Mouse (Mus musculus) kidney, adult 2 months (tissue): ENCODE data around the gene Abcc12. TPM values are rescaled to one million over a fixed set of nuclear protein-coding genes. Genes with fewer than 3 reads are reported as not detected.

Experiments used
- DNase-seq: peaks from one replicate; pipeline ENCODE4 v3.0.0; 2021
- H3K27ac ChIP-seq: fragments of 200-500 bp; 2 replicates; pipeline ENCODE4 v1.5.1; 2012; ENCODE audit warnings: low read depth, low read length, control low read depth, inconsistent platforms; ENCODE audit not compliant: insufficient read depth
- H3K27me3 ChIP-seq: fragments of 200-500 bp; replicated peaks from 2 replicates; pipeline ENCODE4 v1.6.1; 2012; ENCODE audit warnings: mild to moderate bottlenecking, moderate library complexity, low read length, inconsistent platforms; ENCODE audit not compliant: control insufficient read depth, insufficient read depth
- H3K36me3 ChIP-seq: fragments of 200-500 bp; 2 replicates; pipeline ENCODE4 v1.6.1; 2012; ENCODE audit warnings: mild to moderate bottlenecking, moderate library complexity, low read length, inconsistent platforms; ENCODE audit not compliant: control insufficient read depth, insufficient read depth
- H3K4me1 ChIP-seq: fragments of 200-500 bp; 2 replicates; pipeline ENCODE4 v1.6.1; 2011; ENCODE audit warnings: low read length; ENCODE audit not compliant: control insufficient read depth, insufficient read depth
- H3K4me3 ChIP-seq: fragments of 200-500 bp; 2 replicates; pipeline ENCODE4 v1.5.1; 2011; ENCODE audit warnings: mild to moderate bottlenecking, low read depth, low read length, control low read depth; ENCODE audit not compliant: insufficient read depth
- CTCF ChIP-seq: fragments of 200-500 bp; conservative IDR thresholded peaks from 2 replicates; pipeline ENCODE4 v1.5.1; 2011; ENCODE audit warnings: low read depth, mild to moderate bottlenecking, control low read depth, low read length, moderate library complexity, mixed read lengths; ENCODE audit not compliant: insufficient read depth, insufficient read length
- POLR2A ChIP-seq: fragments of 200-500 bp; IDR thresholded peaks from one replicate; pipeline ENCODE4 v1.6.1; 2011; ENCODE audit warnings: low read depth, low read length, control low read depth
- WGBS: fragments of 180-500 bp; shearing (Covaris S2); methylation state at CpG from one replicate; pipeline ENCODE4 v1.1.7; 2018; 5-methylcytosine and 5-hydroxymethylcytosine counted together
- polyA plus RNA-seq: library from polyadenylated mRNA; depleted of rRNA; stranded (reverse); fragments of >200 nt; gene quantifications from 2 replicates; pipeline ENCODE4 v1.2.3, GENCODE M21; 2012

Gene Abcc12
- polyA plus RNA-seq, 1 experiment: 0.03 TPM

GRCm38 (mm10) chr8:86595671-86596070, 15.2 kb upstream of the Abcc12 start:
- WGBS: 84% methylated on average over 5 of the region's 5 CpGs
- no peak for TF ChIP-seq POLR2A
- TF ChIP-seq CTCF: no peak

GRCm38 (mm10) chr8:86594159-86594796, 13.8 kb upstream of the Abcc12 start:
- WGBS: 39% methylated on average over 3 of the region's 3 CpGs
- TF ChIP-seq POLR2A (no peak), CTCF (no peak)
- Histone ChIP-seq H3K36me3 (no peaks in the 10 kb centered on the region), H3K27me3 (no peaks in the 10 kb centered on the region), H3K4me3 (no peak overlapping the region), H3K4me1 (peaks cover 19% of the 10 kb centered on the region; the same call in 1 of the 2 replicates), H3K27ac (peak overlapping the region; percentile 89)
- peak; percentile 85 for DNase-seq

More at GRCm38 (mm10) chr8:86595671-86596070, 15.2 kb upstream of the Abcc12 start:
- no peaks in the 10 kb centered on the region for H3K36me3 ChIP-seq
- no peak overlapping the region for H3K27ac ChIP-seq
- no peak for DNase-seq
- H3K4me3 ChIP-seq: no peak overlapping the region
- H3K4me1 ChIP-seq: peaks cover 19% of the 10 kb centered on the region; the same call in 1 of the 2 replicates
- no peaks in the 10 kb centered on the region for H3K27me3 ChIP-seq

- WGBS: 65% methylated on average over 10 of the region's 10 CpGs
- H3K36me3 ChIP-seq: no peaks in the 10 kb centered on the region
- peaks cover 19% of the 10 kb centered on the region; the same call in 1 of the 2 replicates for H3K4me1 ChIP-seq
- DNase-seq: no peak
- no peak overlapping the region for H3K27ac ChIP-seq
- no peak for TF ChIP-seq CTCF
- TF ChIP-seq POLR2A: no peak
- H3K4me3 ChIP-seq: no peak overlapping the region
- no peaks in the 10 kb centered on the region for H3K27me3 ChIP-seq
These were observed 12.6 kb upstream of the Abcc12 start for GRCm38 (mm10) chr8:86593099-86593498.

- Histone ChIP-seq H3K36me3 (no peaks in the 10 kb centered on the region), H3K27me3 (no peaks in the 10 kb centered on the region), H3K27ac (no peak overlapping the region), H3K4me3 (no peak overlapping the region), H3K4me1 (0 out of 2 replicates have a peak, but pooled peaks cover 2% of the 10 kb centered on the region)
- DNase-seq: no peak
- 87% methylated on average over 5 of the region's 5 CpGs for WGBS
- TF ChIP-seq POLR2A (no peak), CTCF (no peak; the same call in 1 of the 2 replicates)
These were observed 7.9 kb upstream of the Abcc12 start for GRCm38 (mm10) chr8:86588338-86588737.

GRCm38 (mm10) chr8:86586642-86587041, 6.2 kb upstream of the Abcc12 start:
- H3K27me3 ChIP-seq: no peaks in the 10 kb centered on the region
- H3K36me3 ChIP-seq: no peaks in the 10 kb centered on the region
- no peak overlapping the region for H3K27ac ChIP-seq
- peak; percentile 21 for DNase-seq
- 35% methylated on average over 6 of the region's 6 CpGs for WGBS
- TF ChIP-seq CTCF: peak; percentile 43; the same call in 1 of the 2 replicates
- no peak for TF ChIP-seq POLR2A
- H3K4me1 ChIP-seq: no peaks in the 10 kb centered on the region
- no peak overlapping the region for H3K4me3 ChIP-seq

GRCm38 (mm10) chr8:86586058-86586457, 5.6 kb upstream of the Abcc12 start:
- Histone ChIP-seq H3K36me3 (no peaks in the 10 kb centered on the region), H3K27ac (no peak overlapping the region), H3K4me3 (no peak overlapping the region), H3K4me1 (no peaks in the 10 kb centered on the region), H3K27me3 (no peaks in the 10 kb centered on the region)
- DNase-seq: no peak
- no peak for TF ChIP-seq CTCF
- TF ChIP-seq POLR2A: no peak
- 35% methylated on average over 5 of the region's 5 CpGs for WGBS

GRCm38 (mm10) chr8:86585532-86585931, 5.0 kb upstream of the Abcc12 start:
- WGBS: 2% methylated on average over 16 of the region's 16 CpGs
- no peaks in the 10 kb centered on the region for H3K4me1 ChIP-seq
- H3K36me3 ChIP-seq: no peaks in the 10 kb centered on the region
- no peak for TF ChIP-seq POLR2A
- peak; percentile 97 for TF ChIP-seq CTCF
- H3K27ac ChIP-seq: no peak overlapping the region
- H3K4me3 ChIP-seq: peak overlapping the region; percentile 53
- H3K27me3 ChIP-seq: no peaks in the 10 kb centered on the region
- peak; percentile 82 for DNase-seq
